Mouse (Mus musculus) CH12.LX (cell line): ENCODE data around the gene Rnf43. TPM values are rescaled to one million over a fixed set of nuclear protein-coding genes. Genes with fewer than 3 reads are reported as not detected.

ENCODE experiments used
- DNase-seq: peaks from one replicate; pipeline ENCODE4 v3.0.0-alpha.2; 2013; ENCODE audit errors: extremely low read depth
- H3K27ac ChIP-seq: 2 replicates; pipeline ENCODE4 v1.5.1; 2012; ENCODE audit warnings: low read depth, mild to moderate bottlenecking, control low read depth, moderate library complexity; ENCODE audit not compliant: insufficient read depth
- H3K27me3 ChIP-seq: replicated peaks from 2 replicates; pipeline ENCODE3; 2012; ENCODE audit warnings: inconsistent platforms
- H3K36me3 ChIP-seq, 2 experiments: replicated peaks in 1 of 2; 2 replicates each; pipeline versions ENCODE3 to v1.6.1; 2012; ENCODE audit warnings: inconsistent platforms in 1 of 2, low read length in 1 of 2, mild to moderate bottlenecking in 1 of 2, mixed read lengths in 1 of 2, moderate library complexity in 1 of 2; ENCODE audit not compliant: control insufficient read depth in 1 of 2, insufficient read depth in 1 of 2
- H3K4me1 ChIP-seq, 2 experiments: 2 replicates each; pipeline ENCODE4 v1.6.1; 2012; ENCODE audit warnings: inconsistent platforms in 1 of 2, moderate library complexity in 1 of 2; ENCODE audit not compliant: insufficient read depth in 2 of 2, control insufficient read depth in 1 of 2
- H3K4me2 ChIP-seq: 2 replicates; pipeline ENCODE4 v1.6.1; 2012; ENCODE audit warnings: low read depth, mild to moderate bottlenecking, control low read depth; ENCODE audit not compliant: poor library complexity, insufficient read depth, severe bottlenecking
- H3K4me3 ChIP-seq, 3 experiments: fragments of 150-350 bp in 1 of 3; sonication (generic) in 1 of 3; replicated peaks in 1 of 3; 2 replicates each; pipeline versions ENCODE3 to v1.5.1; 2011 to 2012; ENCODE audit warnings: low read depth in 2 of 3, low read length in 2 of 3, mild to moderate bottlenecking in 2 of 3, moderate library complexity in 2 of 3, control low read depth in 1 of 3, improper control_type of control experiment in 1 of 3, inconsistent platforms in 1 of 3, mixed read lengths in 1 of 3; ENCODE audit not compliant: poor library complexity in 1 of 3
- H3K79me2 ChIP-seq: replicated peaks from 2 replicates; pipeline ENCODE4 v1.6.1; 2012; ENCODE audit warnings: mild to moderate bottlenecking, moderate library complexity; ENCODE audit not compliant: control insufficient read depth, poor library complexity, insufficient read depth, severe bottlenecking; ENCODE audit errors: extremely low read depth
- H3K9ac ChIP-seq: 2 replicates; pipeline ENCODE4 v1.6.1; 2012; ENCODE audit warnings: low read depth, mild to moderate bottlenecking, control low read depth, moderate library complexity; ENCODE audit not compliant: insufficient read depth
- H3K9me3 ChIP-seq: replicated peaks from 2 replicates; pipeline ENCODE3; 2012; ENCODE audit warnings: low read length, inconsistent platforms, mixed read lengths
- BHLHE40 ChIP-seq: IDR thresholded peaks from 2 replicates; pipeline ENCODE4 v1.6.1; 2011; ENCODE audit warnings: mild to moderate bottlenecking, low read depth, low read length, improper control_type of control experiment
- CHD1 ChIP-seq: IDR thresholded peaks from 2 replicates; pipeline ENCODE4 v1.6.1; 2012; ENCODE audit warnings: low read depth, low read length, improper control_type of control experiment, inconsistent platforms
- CHD2 ChIP-seq: IDR thresholded peaks from 2 replicates; pipeline ENCODE4 v1.6.1; 2011; ENCODE audit warnings: low read length, improper control_type of control experiment
- CTCF ChIP-seq, 2 experiments: IDR thresholded peaks in 1 of 2; conservative IDR thresholded peaks in 1 of 2; 2 replicates each; pipeline ENCODE4 v1.5.1; 2011 to 2012; ENCODE audit warnings: low read depth in 2 of 2, low read length in 2 of 2, improper control_type of control experiment in 1 of 2, inconsistent platforms in 1 of 2, mild to moderate bottlenecking in 1 of 2, moderate library complexity in 1 of 2
- E2F4 ChIP-seq: IDR thresholded peaks from 2 replicates; pipeline ENCODE4 v1.6.1; 2011; ENCODE audit warnings: low read depth, low read length, improper control_type of control experiment; ENCODE audit not compliant: insufficient replicate concordance
- ELF1 ChIP-seq: IDR thresholded peaks from 2 replicates; pipeline ENCODE4 v1.6.1; 2014; ENCODE audit warnings: low read depth, mild to moderate bottlenecking, inconsistent platforms, low read length, improper control_type of control experiment
- EP300 ChIP-seq: IDR thresholded peaks from 2 replicates; pipeline ENCODE4 v1.6.1; 2011; ENCODE audit warnings: low read length, improper control_type of control experiment
- ETS1 ChIP-seq: conservative IDR thresholded peaks from 2 replicates; pipeline ENCODE4 v1.6.1; 2012; ENCODE audit warnings: low read depth, mild to moderate bottlenecking, inconsistent platforms, low read length, improper control_type of control experiment, moderate library complexity
- GABPA ChIP-seq: IDR thresholded peaks from 2 replicates; pipeline ENCODE4 v1.6.1; 2012; ENCODE audit warnings: low read depth, low read length, improper control_type of control experiment, inconsistent platforms; ENCODE audit not compliant: insufficient replicate concordance
- HCFC1 ChIP-seq: IDR thresholded peaks from 2 replicates; pipeline ENCODE4 v1.6.1; 2012; ENCODE audit warnings: low read depth, mild to moderate bottlenecking, inconsistent platforms, low read length, improper control_type of control experiment
- IRF4 ChIP-seq: IDR thresholded peaks from 2 replicates; pipeline ENCODE4 v1.6.1; 2014; ENCODE audit warnings: low read depth, mild to moderate bottlenecking, inconsistent platforms, low read length, improper control_type of control experiment
- JUN ChIP-seq: IDR thresholded peaks from 2 replicates; pipeline ENCODE4 v1.6.1; 2011; ENCODE audit warnings: low read depth, mild to moderate bottlenecking, low read length, improper control_type of control experiment, moderate library complexity; ENCODE audit not compliant: insufficient read depth
- JUND ChIP-seq: conservative IDR thresholded peaks from 2 replicates; pipeline ENCODE4 v1.6.1; 2011; ENCODE audit warnings: low read depth, low read length, improper control_type of control experiment
- KAT2A ChIP-seq: IDR thresholded peaks from 2 replicates; pipeline ENCODE4 v1.6.1; 2012; ENCODE audit warnings: low read length, improper control_type of control experiment, inconsistent platforms; ENCODE audit not compliant: insufficient replicate concordance
- MAFK ChIP-seq: IDR thresholded peaks from 2 replicates; pipeline ENCODE4 v1.6.1; 2011; ENCODE audit warnings: low read length, improper control_type of control experiment; ENCODE audit not compliant: insufficient replicate concordance
- MAX ChIP-seq: IDR thresholded peaks from 2 replicates; pipeline ENCODE4 v1.6.1; 2011; ENCODE audit warnings: low read length, improper control_type of control experiment
- MAZ ChIP-seq: IDR thresholded peaks from 2 replicates; pipeline ENCODE4 v1.6.1; 2012; ENCODE audit warnings: low read depth, mild to moderate bottlenecking, inconsistent platforms, low read length, improper control_type of control experiment, moderate library complexity
- MEF2A ChIP-seq: IDR thresholded peaks from 2 replicates; pipeline ENCODE4 v1.6.1; 2014; ENCODE audit warnings: low read depth, mild to moderate bottlenecking, inconsistent platforms, low read length, improper control_type of control experiment, borderline replicate concordance
- MXI1 ChIP-seq: IDR thresholded peaks from 2 replicates; pipeline ENCODE4 v1.6.1; 2011; ENCODE audit warnings: mild to moderate bottlenecking, low read depth, low read length, improper control_type of control experiment
- MYC ChIP-seq: IDR thresholded peaks from 2 replicates; pipeline ENCODE4 v1.6.1; 2011; ENCODE audit warnings: low read depth, mild to moderate bottlenecking, improper control_type of control experiment, low read length
- NELFE ChIP-seq: IDR thresholded peaks from 2 replicates; pipeline ENCODE4 v1.6.1; 2011; ENCODE audit warnings: low read depth, low read length, improper control_type of control experiment
- NRF1 ChIP-seq: IDR thresholded peaks from 2 replicates; pipeline ENCODE4 v1.6.1; 2014; ENCODE audit warnings: low read depth, mild to moderate bottlenecking, inconsistent platforms, low read length, improper control_type of control experiment, moderate library complexity
- PAX5 ChIP-seq: IDR thresholded peaks from 2 replicates; pipeline ENCODE4 v1.6.1; 2012; ENCODE audit warnings: low read length, inconsistent platforms, mixed read lengths
- POLR2A ChIP-seq: IDR thresholded peaks from 2 replicates; pipeline ENCODE4 v1.6.1; 2011; ENCODE audit warnings: low read depth, mild to moderate bottlenecking, improper control_type of control experiment, low read length
- POLR2AphosphoS2 ChIP-seq: IDR thresholded peaks from 2 replicates; pipeline ENCODE4 v1.6.1; 2011; ENCODE audit warnings: low read depth, low read length, improper control_type of control experiment
- RAD21 ChIP-seq: IDR thresholded peaks from 2 replicates; pipeline ENCODE4 v1.6.1; 2011; ENCODE audit warnings: low read depth, mild to moderate bottlenecking, low read length, improper control_type of control experiment, moderate library complexity
- RCOR1 ChIP-seq: conservative IDR thresholded peaks from 2 replicates; pipeline ENCODE4 v1.6.1; 2012; ENCODE audit warnings: low read depth, mild to moderate bottlenecking, inconsistent platforms, low read length, improper control_type of control experiment
- SIN3A ChIP-seq: IDR thresholded peaks from 2 replicates; pipeline ENCODE4 v1.6.1; 2012; ENCODE audit warnings: low read length, improper control_type of control experiment, inconsistent platforms
- SMC3 ChIP-seq: IDR thresholded peaks from 2 replicates; pipeline ENCODE4 v1.6.1; 2011; ENCODE audit warnings: low read depth, low read length, improper control_type of control experiment
- TBP ChIP-seq: conservative IDR thresholded peaks from 2 replicates; pipeline ENCODE4 v1.6.1; 2011; ENCODE audit warnings: low read depth, low read length, improper control_type of control experiment
- TCF12 ChIP-seq: IDR thresholded peaks from 2 replicates; pipeline ENCODE4 v1.6.1; 2014; ENCODE audit warnings: low read depth, mild to moderate bottlenecking, inconsistent platforms, low read length, improper control_type of control experiment
- UBTF ChIP-seq: IDR thresholded peaks from 2 replicates; pipeline ENCODE4 v1.6.1; 2012; ENCODE audit warnings: low read depth, mild to moderate bottlenecking, inconsistent platforms, low read length, improper control_type of control experiment, moderate library complexity
- USF1 ChIP-seq: IDR thresholded peaks from 2 replicates; pipeline ENCODE4 v1.6.1; 2014; ENCODE audit warnings: low read depth, mild to moderate bottlenecking, inconsistent platforms, low read length, improper control_type of control experiment
- USF2 ChIP-seq: conservative IDR thresholded peaks from 2 replicates; pipeline ENCODE4 v1.6.1; 2011; ENCODE audit warnings: low read depth, low read length, improper control_type of control experiment
- ZC3H11A ChIP-seq: IDR thresholded peaks from 2 replicates; pipeline ENCODE4 v1.6.1; 2012; ENCODE audit warnings: low read depth, mild to moderate bottlenecking, inconsistent platforms, low read length, improper control_type of control experiment
- ZKSCAN1 ChIP-seq: IDR thresholded peaks from 2 replicates; pipeline ENCODE4 v1.6.1; 2012; ENCODE audit warnings: low read depth, inconsistent platforms, low read length, improper control_type of control experiment, borderline replicate concordance
- ZMIZ1 ChIP-seq: IDR thresholded peaks from 2 replicates; pipeline ENCODE4 v1.6.1; 2012; ENCODE audit warnings: low read depth, mild to moderate bottlenecking, inconsistent platforms, low read length, improper control_type of control experiment
- ZNF384 ChIP-seq: IDR thresholded peaks from 2 replicates; pipeline ENCODE4 v1.6.1; 2012; ENCODE audit warnings: low read depth, low read length, improper control_type of control experiment, inconsistent platforms
- dilution Hi-C: fragments of 300-500 bp; cut with MboI; formaldehyde crosslinking; loops from 2 replicates; pipeline ENCODE4 v1.14.3; 2020; ENCODE audit warnings: low sequenced_read_pairs; ENCODE audit not compliant: extremely low pct_unique_long_range_greater_than_20kb, extremely low pct_ligation_motif_present
- in situ Hi-C: fragments of 300-500 bp; cut with MboI; formaldehyde crosslinking; loops from 3 replicates; pipeline ENCODE4 v1.14.3; 2019; ENCODE audit warnings: low sequenced_read_pairs, low pct_ligation_motif_present, low pct_unique_long_range_greater_than_20kb, mixed read lengths
- polyA plus RNA-seq: library from polyadenylated mRNA; unstranded; fragments of >175 nt; gene quantifications from 2 replicates; pipeline ENCODE4 v1.2.1, GENCODE M21; 2012; ENCODE audit warnings: low read depth; ENCODE audit not compliant: insufficient read length
- total RNA-seq, 2 experiments: library from RNA; depleted of rRNA; stranded (reverse); fragments of 300-350 nt in 1 of 2; fragments of >200 nt in 1 of 2; gene quantifications; 2 replicates each; pipeline ENCODE4 v1.2.3; 2012 to 2014

Gene Rnf43
- total and polyA plus RNA-seq, 3 experiments: 12.2 to 27.7 (median 26.3) TPM

DNA sequence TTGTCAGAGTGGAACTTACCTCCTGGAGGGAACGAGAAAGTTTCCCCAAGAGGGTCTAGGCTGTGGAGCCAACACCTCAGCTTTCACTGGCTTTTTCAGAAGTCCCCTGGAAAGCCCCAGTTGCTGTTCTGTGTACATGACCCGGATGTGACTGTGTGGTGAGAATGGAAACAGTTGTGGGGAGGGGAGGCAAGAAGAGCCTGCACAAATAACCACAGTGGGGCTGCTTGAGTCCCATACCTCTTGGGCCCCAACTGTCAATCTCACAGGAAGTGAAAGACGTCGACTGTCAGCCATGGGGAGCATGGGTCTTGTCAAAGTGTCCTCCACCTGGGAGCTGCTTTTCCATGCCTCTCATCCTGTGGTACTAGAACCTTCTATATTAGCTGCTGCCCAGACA is 82.4 kb downstream of the Rnf43 start:
- Histone ChIP-seq H3K9ac (peak overlapping the region; percentile 55), H3K79me2 (peaks cover 36% of the 10 kb centered on the region), H3K27ac (peak overlapping the region; percentile 98), H3K36me3 (peaks cover 32 to 39% of the 10 kb centered on the region in 2 experiments), H3K27me3 (no peaks in the 10 kb centered on the region), H3K9me3 (no peaks in the 10 kb centered on the region), H3K4me1 (peaks cover 30 to 77% of the 10 kb centered on the region in 2 experiments), H3K4me3 (peak overlapping the region; percentile 26 to 56 (median 31)), H3K4me2 (peak overlapping the region; percentile 70)
- in situ Hi-C loops (no loop called here), dilution Hi-C loops (no loop called here)
- peak; percentile 99 for DNase-seq
- TF ChIP-seq E2F4 (peak; percentile 57; the same call in 1 of the 2 replicates), POLR2AphosphoS2 (no peak; the same call in 1 of the 2 replicates), CHD2 (peak; percentile 96), MXI1 (peak; percentile 97), POLR2A (peak; percentile 75), MAX (peak; percentile 96), IRF4 (peak; percentile 97), USF2 (peak; percentile 52; the same call in 1 of the 2 replicates), CTCF (conservative IDR thresholded peaks at IDR 0.05 in 1 of 2, IDR thresholded peaks at IDR 0.05 in 1 of 2; ENCODE audit: low read depth in 2 of 2, low read length in 2 of 2) (no peak), PAX5 (no peak), MAZ (peak; percentile 100), KAT2A (peak; percentile 80; the same call in 1 of the 2 replicates), USF1 (no peak), TBP (peak; percentile 93), CHD1 (no peak; the same call in none of the 2 replicates), HCFC1 (peak; percentile 79), ELF1 (peak; percentile 83), GABPA (no peak), UBTF (no peak), SMC3 (peak; percentile 29), ZC3H11A (no peak), ZMIZ1 (peak; percentile 77), EP300 (peak; percentile 98), RAD21 (peak; percentile 19), ZNF384 (peak; percentile 46), JUN (peak; percentile 16; the same call in 1 of the 2 replicates), ETS1 (peak; percentile 99), RCOR1 (peak; percentile 92), NELFE (peak; percentile 70; the same call in 1 of the 2 replicates), MYC (peak; percentile 97), TCF12 (peak; percentile 99), MEF2A (peak; percentile 98), MAFK (peak; percentile 84; the same call in 1 of the 2 replicates), ZKSCAN1 (0 out of 2 replicates have a peak, but pooled peaks have one; percentile 16), NRF1 (0 out of 2 replicates have a peak, but pooled peaks have one; percentile 23), JUND (no peak; the same call in 1 of the 2 replicates), SIN3A (peak; percentile 98), BHLHE40 (peak; percentile 95)
